Mouse (Mus musculus) testis, adult 2 months (tissue): ENCODE measurements at regions not wholly inside any gene's neighbourhood (a gene's known extent, or its start where the extent isn't known, plus 50 kb on each side); places are given as distances from the start of the nearest gene placed in this dataset.

Experiments used
- H3K27ac ChIP-seq: fragments of 200-500 bp; 2 replicates; pipeline ENCODE4 v1.5.1; 2012; ENCODE audit warnings: low read depth, low read length; ENCODE audit not compliant: control insufficient read depth, insufficient read depth
- H3K27me3 ChIP-seq: fragments of 200-500 bp; 2 replicates; pipeline ENCODE4 v1.6.1; 2012; ENCODE audit warnings: mild to moderate bottlenecking, low read length, moderate library complexity; ENCODE audit not compliant: control insufficient read depth, insufficient read depth
- H3K36me3 ChIP-seq: fragments of 200-500 bp; 2 replicates; pipeline ENCODE4 v1.6.1; 2012; ENCODE audit warnings: mild to moderate bottlenecking, low read length; ENCODE audit not compliant: control insufficient read depth, insufficient read depth
- H3K4me1 ChIP-seq: fragments of 200-500 bp; 2 replicates; pipeline ENCODE4 v1.6.1; 2012; ENCODE audit warnings: low read length; ENCODE audit not compliant: control insufficient read depth, insufficient read depth
- H3K4me3 ChIP-seq: fragments of 200-500 bp; 2 replicates; pipeline ENCODE4 v1.5.1; 2012; ENCODE audit warnings: low read depth, mild to moderate bottlenecking, low read length, moderate library complexity, mixed read lengths; ENCODE audit not compliant: control insufficient read depth
- CTCF ChIP-seq: fragments of 200-500 bp; IDR thresholded peaks from 2 replicates; pipeline ENCODE4 v1.5.1; 2012; ENCODE audit warnings: low read depth, mild to moderate bottlenecking, inconsistent platforms, low read length, moderate library complexity; ENCODE audit not compliant: control insufficient read depth, insufficient read depth, insufficient replicate concordance
- POLR2A ChIP-seq: fragments of 200-500 bp; IDR thresholded peaks from 2 replicates; pipeline ENCODE4 v1.6.1; 2012; ENCODE audit warnings: low read depth, mild to moderate bottlenecking, inconsistent platforms, low read length, moderate library complexity; ENCODE audit not compliant: control insufficient read depth

- no peaks in the 10 kb centered on the region for H3K36me3 ChIP-seq
- H3K27ac ChIP-seq, result no peak overlapping the region
- H3K4me3 ChIP-seq, result no peak overlapping the region
- H3K4me1 ChIP-seq, result no peaks in the 10 kb centered on the region
- H3K27me3 ChIP-seq, result no peaks in the 10 kb centered on the region
- TF ChIP-seq CTCF (no peak), POLR2A (no peak)
Measured at GRCm38 (mm10) chr10:71679240-71679639, 331.7 kb downstream of the Ipmk start.

- TF ChIP-seq POLR2A, result no peak
- no peak for TF ChIP-seq CTCF
- Histone ChIP-seq H3K36me3 (no peaks in the 10 kb centered on the region), H3K4me1 (no peaks in the 10 kb centered on the region), H3K27ac (no peak overlapping the region), H3K27me3 (no peaks in the 10 kb centered on the region), H3K4me3 (no peak overlapping the region)
Measured at GRCm38 (mm10) chr10:71713456-71713855, 365.9 kb downstream of the Ipmk start.

DNA sequence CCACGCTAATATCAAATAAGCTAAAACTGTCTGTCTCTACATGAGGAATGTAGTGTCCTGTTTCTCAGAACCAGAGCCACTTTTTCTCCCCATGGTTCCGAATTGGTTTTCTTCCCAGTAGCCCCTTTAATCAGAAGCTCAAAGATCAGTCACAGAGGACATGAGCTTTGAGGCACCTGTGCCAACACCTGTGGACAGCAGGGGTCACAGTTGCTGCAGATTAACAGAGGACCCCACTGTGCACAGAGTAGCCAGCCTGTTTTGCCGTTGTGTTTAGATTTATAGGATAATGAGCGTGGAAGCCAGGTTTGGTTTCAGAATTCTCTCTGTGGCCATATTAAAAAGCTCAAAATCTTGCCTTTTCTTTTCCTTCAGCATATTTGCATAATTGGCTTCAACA is 380.2 kb downstream of the Ipmk start:
- H3K36me3 ChIP-seq, result no peaks in the 10 kb centered on the region
- no peak overlapping the region for H3K27ac ChIP-seq
- H3K4me1 ChIP-seq, result no peaks in the 10 kb centered on the region
- no peak overlapping the region for H3K4me3 ChIP-seq
- no peaks in the 10 kb centered on the region for H3K27me3 ChIP-seq
- TF ChIP-seq POLR2A (no peak), CTCF (no peak)

- H3K4me1 ChIP-seq, result no peaks in the 10 kb centered on the region
- no peak overlapping the region for H3K27ac ChIP-seq
- TF ChIP-seq POLR2A (no peak), CTCF (no peak)
- no peaks in the 10 kb centered on the region for H3K27me3 ChIP-seq
- H3K4me3 ChIP-seq, result no peak overlapping the region
- no peaks in the 10 kb centered on the region for H3K36me3 ChIP-seq
Measured at GRCm38 (mm10) chr10:71733821-71734220, 386.3 kb downstream of the Ipmk start.

GRCm38 (mm10) chr10:71734481-71734880 is 386.9 kb downstream of the Ipmk start:
- no peak for TF ChIP-seq POLR2A
- no peak for TF ChIP-seq CTCF

DNA sequence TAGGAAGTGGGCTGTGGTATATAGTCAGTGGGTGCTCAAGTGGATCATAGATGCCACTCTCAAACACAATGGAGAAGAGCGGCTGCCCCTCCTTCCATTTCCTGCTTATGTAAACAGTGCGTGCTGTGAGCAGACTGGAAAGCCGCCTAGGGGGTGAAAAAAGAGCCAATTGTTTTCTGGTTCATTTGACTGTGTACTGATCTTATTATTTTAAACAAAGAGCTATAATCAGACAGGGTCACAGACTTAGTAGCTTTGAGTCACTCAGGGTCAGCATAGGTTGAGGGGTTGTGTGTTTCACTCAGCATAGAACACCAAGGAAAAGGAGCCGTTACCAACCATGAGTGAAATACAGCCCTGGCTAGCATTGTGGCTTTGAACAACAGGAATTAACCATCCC is 390.7 kb downstream of the Ipmk start:
- Histone ChIP-seq H3K27me3 (no peaks in the 10 kb centered on the region), H3K4me1 (no peaks in the 10 kb centered on the region), H3K4me3 (no peak overlapping the region), H3K27ac (no peak overlapping the region), H3K36me3 (no peaks in the 10 kb centered on the region)
- TF ChIP-seq CTCF, result no peak
- TF ChIP-seq POLR2A, result no peak

More at GRCm38 (mm10) chr10:71734481-71734880, 386.9 kb downstream of the Ipmk start:
- H3K4me3 ChIP-seq, result no peak overlapping the region
- H3K27me3 ChIP-seq, result no peaks in the 10 kb centered on the region
- no peak overlapping the region for H3K27ac ChIP-seq
- H3K36me3 ChIP-seq, result no peaks in the 10 kb centered on the region
- H3K4me1 ChIP-seq, result no peaks in the 10 kb centered on the region

DNA sequence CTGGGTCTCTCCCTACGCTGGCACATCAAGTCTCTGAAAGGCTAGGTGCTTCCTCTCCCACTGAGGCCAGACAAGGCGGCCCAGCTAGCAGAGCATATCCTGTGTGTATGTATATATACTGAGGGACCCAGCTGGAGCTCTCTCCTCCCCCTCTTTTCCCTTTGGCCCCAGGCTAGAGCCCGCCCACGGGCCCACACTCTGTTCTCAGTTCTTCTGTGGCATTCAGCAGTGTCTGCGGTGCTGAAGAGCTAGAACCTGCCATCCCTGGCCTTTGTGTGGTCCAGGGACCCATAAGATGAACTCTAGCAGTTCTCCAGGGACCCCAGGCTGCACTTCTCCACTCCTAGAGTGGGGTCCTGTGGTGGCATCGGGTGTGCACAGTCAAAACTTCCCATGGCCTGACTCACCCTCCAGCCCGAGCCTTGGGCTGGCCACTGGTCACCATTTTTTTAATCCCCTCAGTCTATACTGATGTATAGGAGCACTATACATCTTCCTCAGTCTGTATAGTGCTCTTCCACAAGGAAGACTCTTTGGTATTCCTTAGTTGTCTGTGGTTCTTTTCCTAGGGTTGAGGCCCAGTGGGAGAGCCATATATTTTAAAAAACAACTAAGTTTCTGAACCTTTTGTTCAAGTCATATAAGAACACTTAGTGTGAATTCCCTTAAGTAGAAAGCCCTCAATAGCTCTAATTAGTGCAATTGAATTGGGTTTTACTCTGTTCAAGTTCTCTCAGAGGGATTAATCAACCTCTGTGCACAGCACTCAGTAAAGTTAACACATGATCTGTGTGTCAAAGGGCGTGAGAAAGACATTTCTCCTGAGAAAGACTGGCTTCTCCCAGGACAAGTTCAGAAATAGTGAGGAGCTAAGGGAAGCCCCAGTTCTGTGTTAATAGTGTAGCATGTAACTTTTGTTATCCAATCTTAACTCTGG is 401.3 kb downstream of the Ipmk start:
- H3K4me3 ChIP-seq, result no peak overlapping the region
- no peaks in the 10 kb centered on the region for H3K27me3 ChIP-seq
- H3K4me1 ChIP-seq, result no peaks in the 10 kb centered on the region
- H3K27ac ChIP-seq, result no peak overlapping the region
- H3K36me3 ChIP-seq, result no peaks in the 10 kb centered on the region
- no peak for TF ChIP-seq POLR2A
- TF ChIP-seq CTCF, result no peak
